Mouse (Mus musculus) myocyte (in vitro differentiated cells): ENCODE measurements around the gene Serpinh1. TPM values are rescaled to one million over a fixed set of nuclear protein-coding genes. Genes with fewer than 3 reads are reported as not detected.
A peak's percentile ranks its signal among the peaks of the same experiment; 100 is the strongest.
"Not testable (repeated sequence)": the region's sequence is repeated elsewhere in the genome, so short reads cannot be mapped to it uniquely, and the experiment has no call there.

Experiments
- H3K27me3 ChIP-seq: one replicate; pipeline ENCODE4 v1.6.1; 2011; ENCODE audit not compliant: control insufficient read depth, insufficient read depth, insufficient read length
- H3K36me3 ChIP-seq: one replicate; pipeline ENCODE4 v1.6.1; 2011; ENCODE audit not compliant: control insufficient read depth, insufficient read depth
- H3K4me2 ChIP-seq: one replicate; pipeline ENCODE4 v1.6.1; 2011; ENCODE audit warnings: low read depth, control low read depth
- H3K4me3 ChIP-seq: one replicate; pipeline ENCODE4 v1.5.1; 2011; ENCODE audit warnings: mild to moderate bottlenecking, control low read depth, moderate library complexity
- H3K79me2 ChIP-seq: one replicate; pipeline ENCODE4 v1.6.1; 2011; ENCODE audit not compliant: control insufficient read depth, insufficient read depth
- H3ac ChIP-seq: one replicate; pipeline ENCODE4 v1.6.1; 2011; ENCODE audit not compliant: control insufficient read depth, insufficient read length
- CEBPB ChIP-seq: IDR thresholded peaks from 2 replicates; pipeline ENCODE4 v1.6.1; 2011; ENCODE audit warnings: mild to moderate bottlenecking, moderate library complexity; ENCODE audit not compliant: poor library complexity, insufficient read depth, severe bottlenecking
- E2F4 ChIP-seq: IDR thresholded peaks from one replicate; pipeline ENCODE4 v1.6.1; 2011; ENCODE audit warnings: mild to moderate bottlenecking, control low read depth, moderate library complexity; ENCODE audit not compliant: insufficient read depth
- MAX ChIP-seq: IDR thresholded peaks from one replicate; pipeline ENCODE4 v1.6.1; 2011; ENCODE audit warnings: low read depth, mild to moderate bottlenecking, control low read depth
- MYOD1 ChIP-seq, 3 experiments: IDR thresholded peaks; one replicate each; pipeline ENCODE4 v1.6.1; 2011; ENCODE audit warnings: control low read depth in 2 of 3, low read depth in 2 of 3, mild to moderate bottlenecking in 2 of 3, moderate library complexity in 1 of 3; ENCODE audit not compliant: insufficient read length in 2 of 3, control insufficient read depth in 1 of 3
- MYOG ChIP-seq, 3 experiments: IDR thresholded peaks; one replicate each; pipeline ENCODE4 v1.6.1; 2011; ENCODE audit warnings: control low read depth in 2 of 3, low read depth in 2 of 3, mild to moderate bottlenecking in 2 of 3; ENCODE audit not compliant: insufficient read length in 2 of 3, control insufficient read depth in 1 of 3, insufficient read depth in 1 of 3
- POLR2A ChIP-seq: IDR thresholded peaks from one replicate; pipeline ENCODE4 v1.6.1; 2011; ENCODE audit warnings: low read depth, mild to moderate bottlenecking, control low read depth, moderate library complexity; ENCODE audit not compliant: insufficient read length
- POLR2AphosphoS2 ChIP-seq: IDR thresholded peaks from one replicate; pipeline ENCODE4 v1.6.1; 2011; ENCODE audit warnings: low read depth, control low read depth; ENCODE audit not compliant: insufficient read length
- REST ChIP-seq: IDR thresholded peaks from one replicate; pipeline ENCODE4 v1.6.1; 2011; ENCODE audit warnings: mild to moderate bottlenecking, control low read depth, moderate library complexity; ENCODE audit not compliant: insufficient read depth, insufficient read length
- SRF ChIP-seq: IDR thresholded peaks from one replicate; pipeline ENCODE4 v1.6.1; 2011; ENCODE audit warnings: low read depth; ENCODE audit not compliant: control insufficient read depth, insufficient read length
- TCF12 ChIP-seq: IDR thresholded peaks from one replicate; pipeline ENCODE4 v1.6.1; 2011; ENCODE audit warnings: mild to moderate bottlenecking, control low read depth; ENCODE audit not compliant: poor library complexity, insufficient read depth, severe bottlenecking
- TCF3 ChIP-seq: IDR thresholded peaks from one replicate; pipeline ENCODE4 v1.6.1; 2011; ENCODE audit warnings: low read depth, control low read depth; ENCODE audit not compliant: insufficient read length
- USF1 ChIP-seq: IDR thresholded peaks from one replicate; pipeline ENCODE4 v1.6.1; 2011; ENCODE audit warnings: low read depth, mild to moderate bottlenecking, control low read depth, moderate library complexity
- polyA plus RNA-seq: library from polyadenylated mRNA; unstranded; fragments of >200 nt; fragmentation: generic; extraction: Trizol; gene quantifications from one replicate; pipeline ENCODE4 v1.2.1, GENCODE M21; 2012; ENCODE audit warnings: missing spikeins

Gene Serpinh1
- polyA plus RNA-seq, 1 experiment, result 1,713 TPM

DNA sequence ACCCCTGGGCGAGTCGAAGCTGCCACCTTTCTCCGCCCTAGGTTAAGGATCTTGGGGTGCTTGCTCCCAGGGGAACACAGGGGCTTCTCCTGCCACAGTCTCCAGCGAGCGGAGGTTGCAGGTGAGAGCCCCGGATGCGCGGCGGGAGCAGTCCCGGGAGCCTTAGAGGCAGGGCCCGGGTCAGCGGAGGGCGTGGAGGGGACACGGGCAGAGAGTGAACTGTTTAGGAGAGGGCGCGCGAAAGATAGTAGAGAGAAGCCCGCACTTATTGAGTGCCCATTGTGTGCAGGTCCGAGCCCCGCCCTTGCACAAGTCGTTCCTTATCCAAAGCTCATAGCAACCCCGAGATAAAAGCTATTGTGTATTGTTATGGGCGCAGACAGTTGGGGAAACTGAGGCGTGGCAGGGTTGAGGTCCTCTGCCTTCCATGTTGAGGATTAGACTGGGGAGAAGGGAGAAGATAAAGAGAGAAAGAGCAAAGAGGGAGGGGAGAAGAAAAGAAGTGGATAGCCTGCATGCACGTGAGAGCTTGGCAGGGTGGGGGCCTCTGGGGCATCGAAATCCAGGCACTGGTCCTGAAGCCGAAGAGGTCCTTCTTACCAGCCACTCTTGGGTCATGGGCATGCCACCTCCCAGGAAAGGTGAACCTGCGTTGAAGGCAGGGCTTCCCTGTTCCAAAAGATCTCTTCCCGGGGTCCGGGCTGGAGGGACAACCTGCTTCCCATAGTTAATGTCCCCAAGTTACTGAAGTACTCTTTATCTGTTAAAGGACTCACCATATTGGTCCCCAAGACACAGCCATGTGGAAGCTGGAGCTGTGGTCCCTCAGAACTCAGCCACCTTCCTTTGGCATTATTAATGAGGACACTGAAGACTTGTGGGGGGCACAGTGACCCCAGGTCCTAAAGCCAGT lies 29.3 kb upstream of the Serpinh1 start:
- H3K4me3 ChIP-seq, result peak overlapping the region; percentile 46
- peaks cover 3% of the 10 kb centered on the region for H3K79me2 ChIP-seq
- no peaks in the 10 kb centered on the region for H3K36me3 ChIP-seq
- TF ChIP-seq MYOG (IDR thresholded peaks at IDR 0.05; ENCODE audit: control insufficient read depth in 1 of 3, insufficient read depth in 1 of 3, insufficient read length in 2 of 3, low read depth in 2 of 3), result no peak
- TF ChIP-seq SRF, result no peak
- no peak for TF ChIP-seq CEBPB
- TF ChIP-seq REST, result no peak
- no peak for TF ChIP-seq USF1
- no peak for TF ChIP-seq TCF12
- TF ChIP-seq MYOD1 (IDR thresholded peaks at IDR 0.05; ENCODE audit: control insufficient read depth in 1 of 3, insufficient read length in 2 of 3, low read depth in 2 of 3), result no peak
- no peak for TF ChIP-seq TCF3
- TF ChIP-seq MAX, result no peak
- TF ChIP-seq POLR2A, result no peak
- TF ChIP-seq E2F4, result no peak
- H3K27me3 ChIP-seq, result no peaks in the 10 kb centered on the region
- peak overlapping the region; percentile 42 for H3ac ChIP-seq
- H3K4me2 ChIP-seq, result peak overlapping the region; percentile 81

DNA sequence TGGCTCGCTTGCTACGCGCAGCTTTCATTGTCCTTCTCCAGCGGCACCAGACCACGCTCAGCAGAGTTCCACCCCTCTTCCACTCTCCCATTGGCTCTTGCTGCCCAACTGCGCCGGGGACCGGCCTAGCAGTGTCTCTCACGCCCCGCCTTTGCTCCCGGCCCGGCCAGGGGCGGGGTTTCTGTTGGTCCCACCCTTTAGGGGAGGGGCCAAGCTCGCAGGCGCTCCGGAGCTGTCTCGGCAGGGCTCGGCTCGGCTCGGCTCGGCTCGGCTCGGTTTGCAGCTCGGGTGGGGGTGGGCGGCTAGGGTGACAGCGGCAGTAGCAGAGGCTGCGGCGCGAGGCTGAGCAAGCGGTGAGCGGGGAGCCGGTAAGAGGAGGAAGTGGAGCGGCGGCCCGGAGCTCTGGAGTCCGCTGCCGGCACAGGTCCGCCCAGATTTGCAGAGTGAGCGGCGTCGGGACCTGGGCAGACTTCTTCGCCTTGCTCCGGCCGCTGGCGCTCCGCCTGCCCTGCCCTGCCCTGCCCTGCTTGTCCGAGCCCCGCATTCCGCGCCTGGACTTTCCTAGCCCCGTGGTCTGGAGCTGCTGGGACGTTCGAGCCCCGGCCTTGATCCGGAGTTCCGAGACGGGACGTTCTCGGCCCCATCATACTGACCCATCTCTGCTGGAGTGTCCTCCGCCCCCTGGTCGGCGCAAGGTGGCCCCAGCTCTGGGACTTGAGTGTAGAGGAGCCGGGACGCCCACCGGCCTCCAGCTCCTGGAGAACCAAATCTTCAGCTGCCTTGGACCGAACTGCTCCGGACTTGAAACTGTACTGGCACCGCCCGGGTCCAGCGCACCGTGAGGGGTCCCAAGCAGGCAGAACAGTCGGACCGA lies 28.4 kb upstream of the Serpinh1 start, which contains the start of gene Gdpd5:
Gene Gdpd5 (plus strand): TSS at position 201 of the 874 bp plus-strand sequence.
- peak within 1 kb of the TSS; percentile 97 for H3K4me2 ChIP-seq
- peak within 1 kb of the TSS; percentile 46 for H3K4me3 ChIP-seq
- TF ChIP-seq MYOD1 (IDR thresholded peaks at IDR 0.05; ENCODE audit: control insufficient read depth in 1 of 3, insufficient read length in 2 of 3, low read depth in 2 of 3) (peak in 1 of 3 experiments; percentile 14), MYOG (IDR thresholded peaks at IDR 0.05; ENCODE audit: control insufficient read depth in 1 of 3, insufficient read depth in 1 of 3, insufficient read length in 2 of 3, low read depth in 2 of 3) (no peak), POLR2AphosphoS2 (no peak), TCF12 (no peak)
- H3K79me2 ChIP-seq, result peaks cover 3% of the 10 kb centered on the region
- peak within 1 kb of the TSS; percentile 42 for H3ac ChIP-seq
- no peaks in the 10 kb centered on the region for H3K27me3 ChIP-seq
- H3K36me3 ChIP-seq, result no peaks in the 10 kb centered on the region

DNA sequence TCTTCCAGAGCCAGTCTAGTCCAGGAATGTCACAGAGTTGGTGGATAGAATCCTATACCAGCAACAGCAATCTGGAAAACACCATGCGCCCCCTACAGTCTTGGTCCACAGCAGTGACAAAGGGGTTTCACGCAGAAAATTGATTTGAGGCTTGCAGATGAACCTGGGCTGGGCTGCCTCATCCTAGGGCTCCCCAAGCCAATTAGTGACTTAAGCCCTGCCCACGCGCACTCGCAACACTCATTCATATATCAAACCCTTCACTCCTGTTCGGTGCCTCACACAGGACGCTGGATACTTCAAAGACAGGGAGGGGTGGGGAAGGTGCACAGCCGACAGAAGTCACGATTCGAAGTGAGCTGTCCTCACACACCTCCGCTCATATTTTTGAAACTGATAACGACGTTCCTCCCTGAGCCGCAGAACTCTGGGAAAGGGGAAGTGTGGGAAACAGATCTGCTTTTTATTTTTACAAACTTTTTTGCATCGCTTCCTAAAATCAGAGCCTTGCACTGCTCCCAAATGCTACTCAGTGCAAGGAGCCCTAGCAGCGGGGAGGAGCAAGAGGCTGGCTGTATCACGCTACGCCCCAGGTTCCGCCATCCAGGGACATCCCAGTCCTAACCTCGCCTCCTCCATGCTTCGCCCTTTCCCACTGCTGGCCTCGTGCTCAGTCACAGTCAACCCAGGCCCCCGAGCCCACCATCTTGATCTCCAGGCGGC lies 27.6 kb upstream of the Serpinh1 start:
- Histone ChIP-seq H3ac (peak overlapping the region; percentile 42), H3K27me3 (no peaks in the 10 kb centered on the region), H3K36me3 (no peaks in the 10 kb centered on the region), H3K79me2 (peaks cover 3% of the 10 kb centered on the region), H3K4me2 (peak overlapping the region; percentile 97), H3K4me3 (peak overlapping the region; percentile 46)
- TF ChIP-seq POLR2AphosphoS2 (peak; percentile 79), SRF (peak; percentile 10), POLR2A (peak; percentile 63), USF1 (no peak), CEBPB (no peak), MYOG (IDR thresholded peaks at IDR 0.05; ENCODE audit: control insufficient read depth in 1 of 3, insufficient read depth in 1 of 3, insufficient read length in 2 of 3, low read depth in 2 of 3) (no peak)

DNA sequence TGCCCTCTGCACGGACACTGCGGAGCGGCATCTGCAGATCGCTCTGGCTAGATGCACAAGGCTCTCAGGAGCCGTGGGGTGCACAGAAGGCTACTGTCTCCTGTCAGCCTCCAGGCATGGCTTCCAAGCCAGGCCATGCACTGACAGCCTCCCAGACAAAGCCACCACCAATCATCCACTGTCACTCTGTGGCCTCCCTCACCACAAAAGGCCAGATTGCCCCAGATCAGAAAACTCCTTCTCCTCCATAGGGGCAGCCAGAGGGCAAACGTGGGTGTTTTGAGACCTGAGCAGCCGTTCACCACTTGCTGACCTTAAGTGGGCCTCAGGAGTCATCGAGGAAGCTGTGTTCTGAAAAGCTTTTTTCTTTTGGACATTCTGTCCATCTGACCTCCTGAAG lies 25.8 kb upstream of the Serpinh1 start:
- Histone ChIP-seq H3K4me2 (no peak overlapping the region), H3K79me2 (peaks cover 3% of the 10 kb centered on the region), H3ac (no peak overlapping the region), H3K36me3 (no peaks in the 10 kb centered on the region), H3K27me3 (no peaks in the 10 kb centered on the region), H3K4me3 (no peak overlapping the region)
- TF ChIP-seq SRF (no peak), TCF3 (no peak), REST (no peak), USF1 (no peak), POLR2A (no peak)

DNA sequence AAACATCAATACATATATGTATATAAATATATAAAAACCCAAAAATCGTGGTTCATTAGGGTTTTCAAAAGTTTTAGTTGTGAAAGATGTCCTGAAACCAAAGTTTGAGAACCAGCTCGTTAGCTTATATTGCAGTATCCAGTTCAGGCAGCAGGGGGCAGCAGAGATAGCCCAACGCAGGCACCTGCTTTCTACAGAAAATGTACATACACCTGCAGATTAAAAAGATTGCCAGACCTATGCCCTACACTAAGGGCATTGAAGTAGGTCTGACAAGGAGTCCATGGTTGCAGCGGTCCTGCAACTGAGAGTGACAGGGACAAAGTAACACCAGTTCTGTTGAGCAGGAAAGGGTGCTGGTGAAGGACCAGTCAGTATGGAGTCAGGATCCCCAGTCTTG lies 22.4 kb upstream of the Serpinh1 start:
- Histone ChIP-seq H3K36me3 (no peaks in the 10 kb centered on the region), H3K4me3 (no peak overlapping the region), H3K27me3 (peaks cover 5% of the 10 kb centered on the region), H3ac (no peak overlapping the region), H3K79me2 (no peaks in the 10 kb centered on the region), H3K4me2 (no peak overlapping the region)
- TF ChIP-seq MYOG (IDR thresholded peaks at IDR 0.05; ENCODE audit: control insufficient read depth in 1 of 3, insufficient read depth in 1 of 3, insufficient read length in 2 of 3, low read depth in 2 of 3) (no peak), TCF3 (no peak), E2F4 (no peak), SRF (no peak), CEBPB (no peak), USF1 (no peak), MYOD1 (IDR thresholded peaks at IDR 0.05; ENCODE audit: control insufficient read depth in 1 of 3, insufficient read length in 2 of 3, low read depth in 2 of 3) (no peak), MAX (no peak), POLR2A (no peak)

DNA sequence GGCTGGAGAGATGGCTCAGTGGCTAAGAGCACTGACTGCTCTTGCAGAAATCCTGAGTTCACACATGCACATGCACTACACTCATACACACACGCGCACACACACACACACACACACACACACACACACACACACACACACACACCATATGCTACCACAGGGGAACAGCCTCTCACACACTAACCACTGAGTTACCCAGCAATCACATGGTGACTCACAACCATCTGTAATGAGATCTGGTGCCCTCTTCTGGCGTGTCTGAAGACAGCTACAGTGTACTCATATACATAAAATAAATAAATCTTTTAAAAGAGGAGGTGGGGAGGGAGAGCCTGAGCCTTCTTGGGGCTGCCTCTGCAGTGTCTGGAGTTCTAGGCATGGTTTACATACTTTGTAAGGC lies 21.3 kb upstream of the Serpinh1 start:
- not testable (repeated sequence) for H3K4me3 ChIP-seq, H3K36me3 ChIP-seq, H3K79me2 ChIP-seq, H3K27me3 ChIP-seq, H3ac ChIP-seq, H3K4me2 ChIP-seq
